Mouse (Mus musculus): ENCODE results near the gene Ugt1a5.

Gene Ugt1a5

DNA sequence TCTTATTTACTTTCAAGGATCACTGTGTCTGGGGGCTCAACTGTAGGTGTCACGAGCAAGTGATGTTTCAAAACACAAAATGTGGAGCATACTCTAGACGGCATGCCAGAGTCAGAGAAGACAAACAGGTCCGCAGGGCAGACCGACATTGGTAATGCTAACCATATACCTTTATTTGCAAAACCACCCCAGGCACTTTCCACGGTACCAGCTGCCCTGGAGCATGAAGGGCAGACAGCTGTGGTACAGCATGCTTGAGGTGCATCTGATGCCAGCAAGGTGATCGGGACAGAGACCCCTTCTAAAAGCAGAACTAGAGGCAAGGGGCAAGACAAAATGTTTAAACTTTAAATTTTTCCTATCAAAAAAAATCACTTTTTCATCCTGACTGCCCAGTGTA lies 97.1 kb downstream of the Ugt1a5 start:
- no peak for DNase-seq (ENCODE audit: low spot score)

DNA sequence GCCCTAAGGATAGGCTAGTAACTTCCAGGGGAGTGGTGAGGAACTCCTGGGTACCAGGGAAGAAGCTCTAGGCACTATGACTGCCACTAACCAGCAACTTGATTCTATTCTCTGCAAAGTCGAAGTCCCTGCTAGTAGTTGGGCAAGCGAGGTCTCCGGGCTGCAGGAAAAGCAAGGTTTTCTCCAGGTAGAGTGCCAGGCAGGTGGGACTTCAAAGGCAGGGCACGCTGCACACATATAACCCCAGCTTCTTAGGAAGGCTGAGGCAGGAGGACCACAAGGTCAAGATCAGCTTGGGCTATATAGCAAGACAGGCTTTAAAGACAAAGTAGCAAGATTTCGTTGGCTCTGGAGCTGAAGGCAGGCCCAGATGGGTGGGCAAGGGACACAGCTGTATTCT lies 98.0 kb downstream of the Ugt1a5 start:
- no peak for DNase-seq (ENCODE audit: low spot score)

DNA sequence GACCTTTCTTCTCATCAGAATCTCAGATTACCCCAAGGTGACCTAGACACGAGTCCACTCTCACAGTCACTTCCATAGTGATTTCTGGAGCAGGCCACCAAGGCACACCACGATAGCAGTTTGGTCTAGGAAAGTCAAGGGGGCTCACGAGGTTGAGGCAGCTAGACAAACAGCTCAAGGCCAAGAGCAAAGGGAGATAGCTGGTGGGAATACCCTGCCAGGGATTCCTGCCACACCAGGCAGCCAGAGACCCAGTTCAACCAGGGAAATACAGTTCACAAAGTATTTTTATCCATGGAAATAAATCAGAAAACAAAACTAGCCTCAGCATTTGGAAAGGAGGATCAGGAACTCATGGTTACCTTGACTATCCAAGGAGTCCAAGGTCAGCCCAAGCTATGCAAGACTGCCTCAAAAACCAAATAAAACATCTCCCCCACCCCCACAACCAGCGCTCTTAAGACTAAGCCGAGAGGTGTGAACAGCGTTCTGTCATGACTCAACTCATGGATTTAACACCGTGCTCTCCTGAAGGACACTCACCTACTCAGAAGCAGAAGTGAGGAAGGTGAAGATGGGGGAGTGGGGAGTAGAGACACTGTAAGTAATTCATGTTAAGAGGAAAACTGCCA lies 98.5 kb downstream of the Ugt1a5 start:
- no peak for DNase-seq (ENCODE audit: low spot score)

- no peak for DNase-seq (ENCODE audit: low spot score)
These were observed 99.0 kb downstream of the Ugt1a5 start for GRCm38 (mm10) chr1:88264869-88265240.

- DNase-seq (ENCODE audit: low spot score), result no peak
These were observed 100.3 kb downstream of the Ugt1a5 start for GRCm38 (mm10) chr1:88266123-88266522.

DNA sequence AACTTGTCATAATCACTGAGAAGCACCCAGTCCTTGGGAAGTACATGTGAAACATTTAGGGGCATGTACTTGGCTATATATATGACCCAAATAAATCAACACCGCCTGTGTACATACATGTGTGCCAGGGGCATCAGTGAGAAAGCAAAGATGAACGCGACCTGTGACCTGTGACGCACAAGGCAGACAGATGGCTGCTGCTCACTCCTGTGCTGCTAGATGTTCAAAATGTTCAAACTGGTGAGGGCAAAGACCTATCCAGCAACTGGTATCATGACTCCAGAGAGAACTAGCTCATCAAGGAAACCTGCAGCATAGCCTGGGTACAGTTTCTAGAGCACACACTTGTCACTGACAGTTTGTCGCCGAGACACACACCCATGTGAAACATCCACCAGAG lies 101.7 kb downstream of the Ugt1a5 start:
- DNase-seq (ENCODE audit: low spot score), result no peak

DNA sequence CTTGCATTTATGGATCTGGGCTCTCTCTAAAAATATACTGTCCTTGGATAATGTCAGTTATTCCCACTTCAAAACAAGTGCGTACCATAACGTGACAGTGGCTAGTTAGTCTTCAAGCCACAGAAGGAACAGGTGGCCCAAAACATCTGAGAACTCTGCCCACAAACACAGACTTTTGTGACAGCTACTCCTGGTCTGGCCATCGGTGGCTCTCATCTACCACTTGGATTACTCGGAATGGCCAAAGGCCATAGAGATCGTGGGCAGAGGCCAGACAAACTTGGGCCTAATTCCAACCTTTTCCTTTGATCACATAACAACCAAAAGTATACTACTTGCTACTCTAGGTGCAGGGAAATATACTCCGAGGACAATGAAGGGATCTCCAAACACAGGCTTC lies 102.3 kb downstream of the Ugt1a5 start:
- DNase-seq (ENCODE audit: low spot score), result no peak
